Mouse (Mus musculus) midbrain, embryonic 16.5 days (tissue): ENCODE measurements at regions not wholly inside any gene's neighbourhood (a gene's known extent, or its start where the extent isn't known, plus 50 kb on each side); places are given as distances from the start of the nearest gene placed in this dataset.

ENCODE experiments used
- ATAC-seq: fragments of 200-750 bp; cut with Nextera tagmentation; 2 replicates; pipeline ENCODE4 v1.8.0; 2017; ENCODE audit warnings: moderate TSS enrichment
- H3K27ac ChIP-seq: fragments of 300-500 bp; sonication (generic); 2 replicates; pipeline ENCODE4 v1.5.1; 2014; ENCODE audit warnings: mild to moderate bottlenecking, low read length, mixed read lengths
- H3K27me3 ChIP-seq: fragments of 300-500 bp; sonication (generic); 2 replicates; pipeline ENCODE4 v1.6.1; 2014; ENCODE audit warnings: low read depth, low read length, mixed read lengths; ENCODE audit not compliant: control insufficient read depth, insufficient read depth
- H3K36me3 ChIP-seq: fragments of 300-500 bp; sonication (generic); 2 replicates; pipeline ENCODE4 v1.6.1; 2014; ENCODE audit warnings: mild to moderate bottlenecking, low read length, moderate library complexity, mixed read lengths; ENCODE audit not compliant: control insufficient read depth, insufficient read depth
- H3K4me1 ChIP-seq: fragments of 300-500 bp; sonication (generic); 2 replicates; pipeline ENCODE4 v1.6.1; 2014; ENCODE audit warnings: mild to moderate bottlenecking, low read length, mixed read lengths; ENCODE audit not compliant: control insufficient read depth, insufficient read depth
- H3K4me2 ChIP-seq: fragments of 300-500 bp; sonication (generic); 2 replicates; pipeline ENCODE4 v1.6.1; 2014; ENCODE audit warnings: mild to moderate bottlenecking, low read length, mixed read lengths
- H3K4me3 ChIP-seq: fragments of 300-500 bp; sonication (generic); 2 replicates; pipeline ENCODE4 v1.5.1; 2014; ENCODE audit warnings: low read depth, mild to moderate bottlenecking, low read length, moderate library complexity, mixed read lengths
- H3K9ac ChIP-seq: fragments of 300-500 bp; sonication (generic); 2 replicates; pipeline ENCODE4 v1.6.1; 2014; ENCODE audit warnings: low read depth, low read length, mixed read lengths
- H3K9me3 ChIP-seq: fragments of 300-500 bp; sonication (generic); replicated peaks from 2 replicates; pipeline ENCODE4 v1.6.1; 2014; ENCODE audit warnings: mild to moderate bottlenecking, low read length, mixed read lengths; ENCODE audit not compliant: control insufficient read depth, poor library complexity, severe bottlenecking
- WGBS: fragments of 180-500 bp; shearing (Covaris S2); extraction: QIAGEN DNeasy Blood & Tissue Kit; methylation state at CpG from one replicate; pipeline ENCODE4 v1.1.7; 2014; 5-methylcytosine and 5-hydroxymethylcytosine counted together

GRCm38 (mm10) chr1:51596935-51597820 lies 119.0 kb upstream of the Nabp1 start:
- peak; percentile 93 for ATAC-seq
- WGBS: 48% methylated on average over 18 of the region's 18 CpGs

DNA sequence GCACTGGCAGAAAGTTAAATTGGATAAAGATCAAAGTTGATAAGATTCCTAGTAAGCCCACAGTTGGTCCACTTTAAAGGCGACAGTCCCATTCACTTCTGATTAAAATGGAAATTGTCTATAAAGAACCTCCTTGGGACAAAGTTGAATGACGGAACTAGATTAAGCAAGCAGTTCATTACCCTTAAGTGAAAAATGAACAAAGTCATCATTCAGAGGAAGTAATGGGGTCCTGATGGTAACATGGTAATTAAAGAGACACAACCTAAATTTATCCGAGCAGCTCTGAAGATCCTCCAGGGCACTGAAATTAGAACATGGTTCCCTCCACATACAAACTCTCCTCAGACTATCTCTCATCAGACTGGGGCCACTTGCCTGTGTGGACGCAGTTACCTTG lies 116.4 kb upstream of the Nabp1 start:
- ATAC-seq: no peak
- 72% methylated on average over 4 of the region's 4 CpGs for WGBS
- no peak overlapping the region for H3K4me3 ChIP-seq
- H3K27me3 ChIP-seq: no peaks in the 10 kb centered on the region
- no peaks in the 10 kb centered on the region for H3K9me3 ChIP-seq
- peaks cover 2% of the 10 kb centered on the region; the same call in 1 of the 2 replicates for H3K4me1 ChIP-seq
- H3K36me3 ChIP-seq: no peaks in the 10 kb centered on the region
- H3K27ac ChIP-seq: no peak overlapping the region
- no peak overlapping the region for H3K9ac ChIP-seq
- H3K4me2 ChIP-seq: no peak overlapping the region

More at GRCm38 (mm10) chr1:51596935-51597820, 119.0 kb upstream of the Nabp1 start:
- Histone ChIP-seq H3K27ac (no peak overlapping the region), H3K9me3 (no peaks in the 10 kb centered on the region), H3K36me3 (no peaks in the 10 kb centered on the region), H3K4me2 (no peak overlapping the region), H3K27me3 (no peaks in the 10 kb centered on the region), H3K4me3 (no peak overlapping the region), H3K4me1 (no peaks in the 10 kb centered on the region), H3K9ac (no peak overlapping the region)

DNA sequence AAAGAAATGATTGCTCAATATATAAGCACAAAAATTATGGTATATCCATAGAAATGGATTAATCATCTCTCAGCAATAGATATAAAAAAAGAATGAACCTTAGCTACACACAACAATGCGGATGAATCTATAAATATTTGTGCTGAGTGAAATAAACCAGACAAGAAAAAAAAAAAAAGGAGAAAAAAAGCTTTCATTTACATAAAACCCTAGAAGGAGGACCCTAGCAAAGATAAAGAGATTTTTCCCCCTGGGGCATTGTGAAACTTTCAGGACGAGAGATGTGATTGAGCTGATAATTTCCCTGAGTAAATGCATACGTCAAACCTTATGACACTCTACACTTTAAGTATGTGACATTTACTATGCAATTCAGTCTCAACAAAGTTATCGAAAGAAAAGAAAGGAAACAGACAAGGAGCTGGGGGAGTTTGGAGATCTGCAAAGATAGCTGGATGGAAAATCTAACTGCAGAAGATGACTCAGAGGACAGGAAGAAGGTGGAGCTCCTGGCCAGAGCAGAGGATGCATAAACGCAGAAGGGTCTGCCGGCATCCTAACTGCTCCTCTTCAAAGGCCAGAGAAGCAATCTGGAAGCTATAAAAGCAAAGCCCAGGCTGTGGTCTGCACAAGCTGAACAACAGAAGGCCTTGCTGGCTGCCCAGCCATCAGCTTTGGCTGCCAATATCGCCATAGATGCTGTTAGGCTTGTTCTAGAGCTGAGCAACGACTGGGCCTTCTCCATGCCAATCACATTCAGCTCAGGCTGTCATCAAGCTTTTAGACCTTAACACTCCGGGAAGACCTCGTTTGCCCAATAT lies 115.6 kb upstream of the Nabp1 start:
- ATAC-seq: no peak
- no peaks in the 10 kb centered on the region for H3K9me3 ChIP-seq
- no peak overlapping the region for H3K27ac ChIP-seq
- H3K4me3 ChIP-seq: no peak overlapping the region
- peaks cover 2% of the 10 kb centered on the region; the same call in 1 of the 2 replicates for H3K4me1 ChIP-seq
- no peaks in the 10 kb centered on the region for H3K36me3 ChIP-seq
- no peak overlapping the region for H3K4me2 ChIP-seq
- no peaks in the 10 kb centered on the region for H3K27me3 ChIP-seq
- 74% methylated on average over 10 of the region's 10 CpGs for WGBS
- no peak overlapping the region for H3K9ac ChIP-seq

- no peak for ATAC-seq
- H3K4me2 ChIP-seq: no peak overlapping the region
- no peaks in the 10 kb centered on the region for H3K9me3 ChIP-seq
- peaks cover 2% of the 10 kb centered on the region; the same call in 1 of the 2 replicates for H3K4me1 ChIP-seq
- H3K9ac ChIP-seq: no peak overlapping the region
- H3K4me3 ChIP-seq: no peak overlapping the region
- 63% methylated on average over 4 of the region's 4 CpGs for WGBS
- no peaks in the 10 kb centered on the region for H3K36me3 ChIP-seq
- H3K27me3 ChIP-seq: no peaks in the 10 kb centered on the region
- no peak overlapping the region for H3K27ac ChIP-seq
Measured at GRCm38 (mm10) chr1:51591886-51592285, 113.7 kb upstream of the Nabp1 start.

DNA sequence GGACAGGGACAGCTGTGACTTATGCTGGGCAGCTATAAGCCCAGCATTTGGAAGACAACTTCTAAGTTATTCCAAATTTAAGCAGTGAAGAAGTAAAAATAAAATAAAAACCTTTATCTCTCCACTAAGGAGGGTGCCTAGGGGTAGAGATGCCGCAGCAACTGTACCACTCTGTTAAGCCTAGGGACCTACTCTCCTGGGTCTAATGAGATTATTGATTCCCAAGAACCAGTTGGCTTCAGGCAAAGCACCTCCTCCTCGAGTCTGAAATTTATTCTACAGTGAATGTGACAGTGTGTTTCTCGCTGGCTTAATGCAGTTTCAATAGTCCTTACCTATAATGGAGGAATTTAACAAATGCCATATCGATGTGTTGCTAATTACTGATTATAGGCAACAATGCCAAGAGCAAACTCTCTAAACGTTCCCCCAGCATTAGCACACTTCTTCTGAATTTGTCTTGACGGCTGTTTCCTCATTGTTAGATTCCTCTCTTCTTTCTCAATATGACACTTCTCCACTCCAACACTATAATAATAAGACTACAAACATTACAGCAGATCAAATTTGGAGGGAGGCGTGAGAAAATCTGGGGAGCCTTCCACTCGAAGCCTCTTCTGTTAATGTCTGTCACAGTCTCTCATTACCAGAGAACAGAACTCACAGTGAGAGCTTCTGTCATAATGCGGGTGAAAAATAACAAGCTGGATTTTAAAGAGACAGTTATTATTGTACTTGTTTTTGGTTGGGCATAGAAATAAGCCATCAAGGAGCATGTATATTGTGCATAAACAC lies 112.6 kb upstream of the Nabp1 start:
- no peak overlapping the region for H3K4me2 ChIP-seq
- no peak overlapping the region for H3K27ac ChIP-seq
- ATAC-seq: peak; percentile 78
- H3K4me1 ChIP-seq: peaks cover 2% of the 10 kb centered on the region; the same call in 1 of the 2 replicates
- no peak overlapping the region for H3K4me3 ChIP-seq
- H3K36me3 ChIP-seq: no peaks in the 10 kb centered on the region
- H3K9ac ChIP-seq: no peak overlapping the region
- no peaks in the 10 kb centered on the region for H3K9me3 ChIP-seq
- H3K27me3 ChIP-seq: no peaks in the 10 kb centered on the region
- WGBS: 37% methylated on average over 9 of the region's 9 CpGs

DNA sequence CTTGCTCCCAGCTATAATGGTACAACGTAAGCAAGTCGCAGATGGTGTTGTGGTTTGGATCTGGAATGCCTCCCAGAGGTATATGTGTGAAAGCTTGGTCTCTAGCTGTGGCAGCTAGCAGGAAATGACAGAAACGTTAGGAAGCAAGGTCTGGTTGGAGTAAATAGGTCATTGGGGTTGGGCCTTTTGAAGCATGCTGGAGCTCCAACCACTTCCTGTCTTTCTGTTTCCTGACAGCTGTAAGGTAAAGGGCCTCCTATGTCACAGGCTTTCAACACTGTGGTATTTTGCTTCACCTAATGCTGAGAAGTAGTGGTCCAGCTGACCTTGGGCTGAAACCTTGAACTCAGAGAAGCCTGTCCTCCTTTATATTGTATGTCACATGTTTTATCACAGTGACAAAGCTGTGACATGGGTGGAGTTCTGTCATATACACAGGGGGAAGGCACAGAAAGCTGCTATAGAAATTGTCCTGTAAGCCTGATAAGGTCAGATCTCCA lies 106.8 kb upstream of the Nabp1 start:
- H3K36me3 ChIP-seq: no peaks in the 10 kb centered on the region
- peaks cover 5% of the 10 kb centered on the region; the same call in 1 of the 2 replicates for H3K4me1 ChIP-seq
- H3K4me3 ChIP-seq: no peak overlapping the region
- no peak overlapping the region for H3K9ac ChIP-seq
- H3K27me3 ChIP-seq: no peaks in the 10 kb centered on the region
- 75% methylated on average over 3 of the region's 3 CpGs for WGBS
- H3K4me2 ChIP-seq: no peak overlapping the region
- no peak for ATAC-seq
- no peak overlapping the region for H3K27ac ChIP-seq
- no peaks in the 10 kb centered on the region for H3K9me3 ChIP-seq

DNA sequence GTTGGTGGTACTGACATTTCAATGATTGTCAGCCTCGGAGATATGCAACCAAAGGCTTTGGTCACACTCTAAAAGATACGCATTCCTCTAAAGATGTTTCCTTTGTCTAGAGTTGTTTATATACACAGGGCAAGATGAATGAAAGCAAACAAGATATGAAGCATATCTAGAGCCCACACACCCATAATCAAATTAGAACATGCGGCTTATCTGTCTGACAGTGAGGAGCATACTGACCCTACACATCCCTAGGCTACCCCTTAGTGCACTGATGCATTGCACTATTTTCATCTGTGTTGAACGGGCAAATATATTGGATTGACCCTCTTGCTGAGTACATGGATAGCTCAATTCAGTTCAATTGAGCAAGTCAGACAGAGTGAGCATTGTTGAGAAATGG lies 105.6 kb upstream of the Nabp1 start:
- H3K4me1 ChIP-seq: peaks cover 5% of the 10 kb centered on the region; the same call in 1 of the 2 replicates
- H3K9ac ChIP-seq: no peak overlapping the region
- no peak overlapping the region for H3K27ac ChIP-seq
- no peak overlapping the region for H3K4me2 ChIP-seq
- H3K9me3 ChIP-seq: no peaks in the 10 kb centered on the region
- no peaks in the 10 kb centered on the region for H3K27me3 ChIP-seq
- no peak for ATAC-seq
- WGBS: 85% methylated on average over 4 of the region's 4 CpGs
- H3K4me3 ChIP-seq: no peak overlapping the region
- no peaks in the 10 kb centered on the region for H3K36me3 ChIP-seq

- Histone ChIP-seq H3K27ac (no peak overlapping the region), H3K9ac (no peak overlapping the region), H3K4me1 (peaks cover 5% of the 10 kb centered on the region; the same call in 1 of the 2 replicates), H3K9me3 (no peaks in the 10 kb centered on the region), H3K27me3 (no peaks in the 10 kb centered on the region), H3K4me3 (no peak overlapping the region), H3K36me3 (no peaks in the 10 kb centered on the region), H3K4me2 (no peak overlapping the region)
- 6% methylated on average over 7 of the region's 7 CpGs for WGBS
- ATAC-seq: no peak
Measured at GRCm38 (mm10) chr1:51580074-51580473, 101.8 kb upstream of the Nabp1 start.
